Mouse (Mus musculus) cerebellum, adult 18-20 months (tissue): Measurements from ENCODE around the gene Shoc2.

Experiments used
- DNase-seq, 2 experiments: peaks; one replicate each; pipeline ENCODE4 v3.0.0; 2021

Shoc2 gene

DNA sequence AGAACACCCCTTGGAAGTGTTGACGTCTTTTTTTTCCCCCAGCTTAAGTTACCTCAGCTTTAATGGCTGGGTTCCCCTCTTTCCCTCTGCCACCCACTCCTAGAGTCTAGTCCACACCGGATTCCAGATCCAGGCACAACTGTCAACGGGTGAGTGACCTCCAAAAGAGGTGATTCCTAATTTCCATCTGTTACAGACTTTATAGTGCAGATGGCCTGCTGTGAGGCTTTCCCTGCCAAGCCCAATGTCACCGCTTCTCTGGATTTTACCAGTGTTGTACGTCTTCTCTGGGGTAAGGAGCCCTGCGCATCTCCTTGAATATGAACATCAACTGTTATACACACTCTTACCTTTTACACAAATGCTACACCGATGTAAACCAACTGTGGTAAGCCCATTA is 95.3 kb downstream of the Shoc2 start:
- DNase-seq = no peak

GRCm38 (mm10) chr19:54040356-54041028 is 96.4 kb downstream of the Shoc2 start:
- no peak for DNase-seq

DNA sequence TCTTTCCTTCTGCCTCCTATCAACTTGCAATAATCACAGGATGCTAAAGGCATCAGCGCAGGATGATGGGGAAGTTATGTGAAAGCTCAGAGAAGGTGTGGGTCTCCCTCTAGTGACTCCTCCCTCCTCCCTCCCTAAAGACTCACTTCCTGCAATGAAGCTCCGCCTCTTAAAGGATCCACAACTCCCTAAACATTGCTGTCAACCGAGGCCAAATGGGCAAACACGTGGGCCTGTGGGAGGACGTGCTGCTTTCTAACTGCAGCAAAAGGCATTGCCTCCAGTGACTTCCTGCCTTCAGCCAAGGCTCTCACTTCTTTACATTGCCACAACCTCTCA is 96.9 kb downstream of the Shoc2 start:
- no peak for DNase-seq

GRCm38 (mm10) chr19:54043851-54044250 is 99.7 kb downstream of the Shoc2 start, which contains the start of gene Adra2a:
TSS of gene Adra2a (plus strand) at chr19:54044151.
- DNase-seq = no peak

DNA sequence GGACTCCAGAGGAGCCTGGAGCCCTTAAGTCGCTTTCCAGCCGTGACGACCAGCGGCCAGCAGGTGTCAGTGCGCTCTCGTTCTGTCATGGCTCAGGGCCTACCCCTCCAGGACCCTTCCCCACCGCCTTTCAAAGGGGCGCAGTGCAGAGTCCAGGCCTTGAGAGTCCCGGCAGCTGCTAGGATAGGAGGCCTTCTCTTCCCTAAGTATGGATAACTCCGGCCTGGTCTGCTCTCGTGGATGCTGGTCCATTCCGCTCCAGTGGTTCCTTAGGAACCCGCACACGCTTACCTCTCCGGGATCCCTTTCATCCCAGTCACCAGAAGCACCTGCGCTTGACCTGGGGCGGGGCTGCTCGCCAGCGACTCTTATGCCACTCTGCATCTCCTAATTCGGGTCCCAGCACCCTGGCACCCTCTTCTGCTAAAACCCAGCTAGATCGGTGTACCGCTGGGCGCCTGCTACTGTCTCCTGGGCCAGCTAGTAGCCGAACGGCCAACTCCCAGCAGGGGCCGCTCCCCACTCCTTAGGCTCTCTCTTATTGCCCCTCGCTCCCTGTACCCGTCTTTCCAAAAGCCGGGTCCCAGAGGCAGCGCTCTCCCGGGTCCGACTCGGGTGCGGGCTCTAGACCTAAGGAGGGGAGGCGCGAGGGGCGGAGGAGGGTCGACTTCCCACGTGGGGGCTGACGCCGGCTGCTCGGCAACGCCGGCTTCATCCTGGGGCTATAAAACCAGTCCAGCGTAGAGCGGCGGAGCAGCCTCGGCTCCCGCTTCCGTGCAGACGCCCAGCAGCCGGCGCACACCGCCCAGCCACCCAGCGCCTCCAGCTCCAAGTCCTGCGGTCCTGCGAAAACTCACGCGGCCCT is 100.6 kb downstream of the Shoc2 start:
- peak; percentile 41 to 54 for DNase-seq

DNA sequence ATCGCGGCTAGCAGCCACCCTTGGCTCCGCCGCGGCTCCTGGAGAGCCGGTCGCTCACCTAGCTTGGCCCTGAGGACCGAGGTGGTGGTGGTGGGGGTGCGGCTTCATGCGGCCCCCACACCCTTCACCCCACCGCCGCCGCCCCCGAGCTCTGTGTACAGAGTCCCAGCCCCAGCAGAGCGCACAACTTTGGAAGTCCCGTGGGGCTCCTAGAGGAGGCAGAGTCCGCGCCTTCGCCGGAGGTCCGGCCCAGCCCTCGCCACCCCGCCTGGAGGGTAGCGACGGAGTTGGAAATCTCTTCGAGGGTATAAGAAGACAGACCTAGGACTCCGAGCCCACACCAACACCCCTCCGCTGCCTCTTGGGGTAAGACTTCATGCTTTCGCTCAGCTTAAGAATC is 101.3 kb downstream of the Shoc2 start:
- DNase-seq = no peak

DNA sequence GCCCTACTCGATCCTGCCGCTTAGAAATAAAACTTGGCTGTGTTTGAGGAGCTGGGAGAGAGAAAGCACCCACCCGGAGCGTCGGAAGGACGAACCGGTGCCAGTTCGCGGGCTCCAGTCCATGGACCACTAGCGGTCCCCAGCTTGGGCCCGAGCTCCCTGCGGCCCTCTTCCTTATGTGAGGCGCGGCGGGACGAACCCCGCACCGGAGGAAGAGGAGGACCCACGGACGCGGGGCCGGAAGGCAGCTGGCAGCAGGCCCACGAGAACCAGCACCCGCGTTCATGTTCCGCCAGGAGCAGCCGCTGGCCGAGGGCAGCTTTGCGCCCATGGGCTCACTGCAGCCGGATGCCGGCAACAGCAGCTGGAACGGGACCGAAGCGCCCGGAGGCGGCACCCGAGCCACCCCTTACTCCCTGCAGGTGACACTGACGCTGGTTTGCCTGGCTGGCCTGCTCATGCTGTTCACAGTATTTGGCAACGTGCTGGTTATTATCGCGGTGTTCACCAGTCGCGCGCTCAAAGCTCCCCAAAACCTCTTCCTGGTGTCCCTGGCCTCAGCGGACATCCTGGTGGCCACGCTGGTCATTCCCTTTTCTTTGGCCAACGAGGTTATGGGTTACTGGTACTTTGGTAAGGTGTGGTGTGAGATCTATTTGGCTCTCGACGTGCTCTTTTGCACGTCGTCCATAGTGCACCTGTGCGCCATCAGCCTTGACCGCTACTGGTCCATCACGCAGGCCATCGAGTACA is 102.0 kb downstream of the Shoc2 start:
- DNase-seq = no peak

GRCm38 (mm10) chr19:54046684-54047070 is 102.6 kb downstream of the Shoc2 start:
- DNase-seq = no peak

DNA sequence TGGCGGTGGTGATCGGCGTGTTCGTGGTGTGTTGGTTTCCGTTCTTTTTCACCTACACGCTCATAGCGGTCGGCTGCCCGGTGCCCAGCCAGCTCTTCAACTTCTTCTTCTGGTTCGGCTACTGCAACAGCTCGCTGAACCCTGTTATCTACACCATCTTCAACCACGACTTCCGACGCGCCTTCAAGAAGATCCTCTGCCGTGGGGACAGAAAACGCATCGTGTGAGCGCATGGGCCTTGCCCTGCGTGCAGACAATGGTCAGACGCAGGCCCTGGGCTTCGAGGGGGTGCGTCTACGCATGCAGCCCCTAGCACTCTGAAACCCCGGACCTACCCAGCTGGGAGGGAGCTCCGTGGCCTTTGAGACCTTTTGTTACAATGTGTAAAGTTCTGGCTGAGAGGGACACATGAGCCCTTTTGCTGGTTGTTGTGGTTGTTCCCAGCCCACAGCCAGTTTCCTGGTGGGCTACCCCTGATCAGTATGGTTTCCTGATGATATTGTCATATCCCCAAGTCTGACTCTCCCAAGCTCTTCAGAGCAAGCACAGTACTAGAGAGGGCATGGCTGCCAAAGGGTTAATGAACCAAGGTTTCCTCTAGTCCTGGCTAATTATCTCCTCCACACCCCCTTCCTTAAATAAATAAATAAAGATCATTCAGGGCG is 103.4 kb downstream of the Shoc2 start:
- no peak for DNase-seq

DNA sequence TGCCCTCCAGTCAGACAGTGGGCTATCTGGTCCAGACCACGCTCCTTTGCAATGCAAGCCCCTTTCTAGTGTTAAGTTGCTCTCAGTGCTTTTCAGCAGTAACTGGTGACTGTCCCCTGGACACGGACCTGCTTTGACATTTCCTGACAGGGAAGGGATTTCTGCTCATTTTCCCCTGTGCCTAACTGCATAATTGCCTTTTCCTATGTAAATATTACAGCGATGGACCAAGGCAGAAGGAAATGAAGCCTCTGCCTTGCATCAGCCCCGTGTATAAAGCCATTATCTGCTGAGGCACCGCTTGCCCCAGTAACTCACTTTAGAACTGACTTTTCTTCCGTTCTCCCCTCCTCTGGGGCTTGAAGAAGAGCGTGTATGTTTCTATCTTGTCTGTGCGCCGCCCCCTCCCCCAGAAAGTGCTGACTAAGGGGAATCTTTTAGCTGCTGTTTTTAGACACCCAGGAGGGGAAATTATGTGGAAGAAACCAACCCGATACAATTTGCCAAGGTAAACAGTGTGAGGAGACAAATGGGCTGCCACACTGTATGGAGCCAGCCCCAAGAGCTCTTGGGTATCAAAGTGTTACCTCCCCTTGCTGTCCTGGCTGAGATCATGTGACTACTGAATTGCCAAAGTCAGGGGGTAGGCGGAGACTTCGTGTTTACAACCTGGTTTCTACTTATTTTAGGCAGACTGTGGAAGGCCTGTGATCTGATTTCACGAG is 104.2 kb downstream of the Shoc2 start:
- no peak for DNase-seq

GRCm38 (mm10) chr19:54051651-54052050 is 107.5 kb downstream of the Shoc2 start:
- no peak for DNase-seq

DNA sequence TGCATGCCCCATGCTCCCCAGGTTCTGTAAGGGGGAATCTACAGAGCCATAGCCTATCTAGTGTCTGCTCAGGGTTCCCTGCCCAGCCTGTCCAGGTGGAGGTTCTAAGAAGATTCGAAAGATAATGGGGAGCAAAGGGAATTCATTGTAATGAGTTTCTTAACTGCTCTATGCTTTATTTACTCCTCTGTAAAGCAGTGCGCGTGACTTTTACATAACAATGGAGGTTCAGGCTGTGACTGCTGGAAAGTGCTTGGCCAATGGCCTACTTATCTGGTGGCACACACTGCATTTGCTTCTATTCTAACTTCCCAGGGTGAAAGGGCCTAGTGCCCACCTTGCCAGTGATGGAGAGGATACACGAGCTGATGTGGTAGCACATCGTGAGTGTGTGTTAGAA is 111.7 kb downstream of the Shoc2 start:
- no peak for DNase-seq

GRCm38 (mm10) chr19:54068447-54068846 is 124.3 kb downstream of the Shoc2 start:
- no peak for DNase-seq

DNA sequence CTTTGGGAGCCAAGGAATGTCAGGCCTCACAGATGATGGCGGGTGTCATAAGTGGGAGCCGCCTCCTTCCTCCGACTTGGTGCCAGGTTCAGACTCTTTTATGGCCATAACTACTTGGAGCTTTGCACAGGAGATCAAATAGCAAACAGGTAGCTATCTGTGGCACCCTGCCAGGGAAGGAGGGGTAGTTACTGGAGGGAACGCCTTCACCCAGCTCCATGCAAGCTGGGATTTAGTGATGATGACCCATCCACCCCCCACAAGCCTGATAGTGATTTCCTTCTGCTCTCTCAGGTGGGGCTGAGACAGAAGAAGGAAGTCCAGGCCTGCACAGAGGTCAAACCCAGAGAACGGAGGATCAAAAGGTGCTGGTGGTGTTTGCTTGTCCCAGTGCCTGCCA is 126.4 kb downstream of the Shoc2 start:
- DNase-seq = no peak

DNA sequence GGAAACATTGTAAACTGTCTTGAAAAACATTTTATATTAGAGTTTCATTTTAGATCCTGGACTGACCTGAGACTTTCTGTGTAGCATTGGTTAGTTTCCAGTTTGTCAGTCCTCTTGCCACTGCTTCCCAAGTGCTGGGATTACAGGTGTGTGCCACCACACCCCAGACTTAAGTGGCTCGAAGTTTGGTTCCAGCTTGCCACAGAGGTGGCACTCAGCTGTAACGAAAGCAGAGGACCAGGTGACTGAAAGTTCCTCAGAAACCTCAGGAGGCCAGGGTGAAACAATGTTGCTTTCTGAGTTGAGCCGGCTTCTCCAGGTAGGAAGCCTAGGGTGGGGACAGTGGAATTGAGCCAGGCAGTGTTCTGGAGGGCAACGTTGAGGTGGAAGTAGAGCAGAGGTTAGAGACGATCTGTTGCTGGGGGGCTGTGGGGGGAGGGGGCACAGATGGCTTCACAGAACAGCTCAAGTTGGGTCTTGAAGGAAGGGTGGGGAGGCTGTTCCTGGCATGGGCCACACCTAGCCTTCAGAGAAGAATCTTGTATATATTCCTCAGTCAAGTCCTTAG is 128.2 kb downstream of the Shoc2 start:
- DNase-seq = no peak

DNA sequence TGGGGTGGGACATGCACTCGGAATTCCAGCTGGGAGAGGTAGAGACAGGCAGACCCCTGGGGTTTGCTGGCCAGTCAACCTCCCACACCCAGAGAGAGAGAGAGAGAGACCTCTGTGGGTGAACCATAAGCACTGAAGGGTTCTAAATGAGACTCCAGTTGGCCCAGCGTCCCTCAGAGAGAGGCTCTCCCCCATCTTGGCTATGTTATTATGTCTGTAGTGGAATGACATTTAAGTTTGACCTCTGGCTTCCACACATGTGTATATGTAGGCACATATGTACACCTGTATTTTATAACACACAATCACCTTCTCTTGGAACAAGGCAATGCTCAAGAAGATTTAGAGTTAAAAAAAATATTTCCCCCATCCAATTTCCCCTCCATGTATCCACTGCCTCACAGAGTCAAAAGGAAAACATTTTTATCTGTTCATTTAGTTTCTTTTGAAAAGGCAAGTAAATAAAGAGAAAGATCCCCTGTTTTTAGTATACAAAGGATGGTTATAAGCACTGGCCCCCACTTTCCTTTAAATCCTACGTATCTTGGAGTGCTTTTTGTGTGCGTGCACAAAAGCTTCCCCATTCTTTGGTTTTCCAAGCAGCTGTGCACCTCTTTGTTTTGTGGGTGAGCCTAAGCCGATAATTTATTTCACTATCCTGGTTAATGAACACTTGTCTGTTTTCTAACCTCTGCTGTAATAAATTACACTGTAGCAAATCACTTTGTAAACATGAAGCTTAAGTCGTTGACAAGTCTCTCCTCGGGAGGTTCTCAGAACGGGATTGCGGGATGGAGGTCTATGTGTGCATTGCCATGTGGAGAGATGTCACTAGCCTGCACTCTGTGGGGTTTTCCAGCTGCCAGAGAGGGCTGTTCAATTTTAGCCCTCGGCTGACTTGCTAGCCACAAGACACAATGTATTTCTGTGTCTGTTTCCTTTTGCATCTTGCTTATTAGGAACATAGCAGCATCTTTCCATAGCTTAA is 132.6 kb downstream of the Shoc2 start:
- DNase-seq = no peak

DNA sequence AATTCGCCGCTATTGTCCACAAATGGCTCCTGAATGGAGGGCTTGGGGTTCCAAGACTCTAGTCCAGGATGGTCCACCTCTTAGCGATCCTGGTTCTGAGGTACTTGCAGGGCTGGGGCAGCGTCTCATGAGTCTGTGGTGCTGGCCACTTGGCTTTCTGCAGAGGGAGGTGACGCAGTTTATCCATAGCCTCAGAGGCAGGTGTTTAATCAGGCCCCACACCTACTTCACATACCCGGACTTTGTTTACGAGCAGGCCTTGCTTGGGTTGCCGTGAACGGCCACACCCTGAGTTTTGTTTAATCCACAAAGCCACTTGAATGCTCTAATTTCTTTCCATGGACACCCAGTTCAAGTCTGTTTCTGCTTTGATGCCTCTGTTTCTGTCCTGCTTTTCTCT is 137.2 kb downstream of the Shoc2 start:
- DNase-seq = no peak

- no peak for DNase-seq
Measured at GRCm38 (mm10) chr19:54081716-54082165, 137.6 kb downstream of the Shoc2 start.
